Mouse (Mus musculus) megakaryocyte-erythroid progenitor cell, adult 5-6 weeks (primary cell): ENCODE data around the gene Ptpra. TPM values are rescaled to one million over a fixed set of nuclear protein-coding genes. Genes with fewer than 3 reads are reported as not detected.

Experiments
- ATAC-seq: replicated peaks from 2 replicates; pipeline ENCODE4 v1.8.0; 2016; ENCODE audit warnings: mild to moderate bottlenecking, inconsistent platforms; ENCODE audit not compliant: severe bottlenecking, poor library complexity, low FRiP score, low TSS enrichment
- total RNA-seq, 2 experiments: library from RNA; stranded (forward) in 1 of 2; stranded (reverse) in 1 of 2; fragments of 200-1000, 215-1000 nt in 1 of 2; fragments of >200 nt in 1 of 2; fragmentation: Nextera tagmentation in 1 of 2; gene quantifications; 2 replicates each; pipeline ENCODE4 v1.2.3; 2014 to 2017

Ptpra gene
- total RNA-seq, 2 experiments from 2014 or later = 78.4 to 194 TPM

DNA sequence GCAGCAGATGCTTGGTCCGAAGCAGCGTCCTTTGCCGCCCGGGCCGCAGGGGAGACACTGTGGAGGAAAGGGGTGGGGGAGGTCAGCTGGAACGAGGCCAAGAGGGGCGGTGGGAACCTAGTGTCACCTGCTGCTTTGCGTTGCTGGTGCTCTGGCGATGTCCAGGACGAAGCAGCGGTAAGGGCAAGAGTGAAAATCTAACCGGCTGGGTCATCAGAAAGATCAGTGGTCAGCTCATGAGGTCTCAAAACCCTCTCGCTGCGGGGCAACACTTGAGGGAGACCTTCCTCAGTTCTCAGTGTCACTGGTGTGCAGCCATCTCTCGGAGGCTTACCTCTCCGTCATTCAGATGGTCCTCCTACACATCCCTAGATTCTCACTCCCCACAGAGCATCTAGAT is 131.1 kb downstream of the Ptpra start:
- ATAC-seq = no peak

DNA sequence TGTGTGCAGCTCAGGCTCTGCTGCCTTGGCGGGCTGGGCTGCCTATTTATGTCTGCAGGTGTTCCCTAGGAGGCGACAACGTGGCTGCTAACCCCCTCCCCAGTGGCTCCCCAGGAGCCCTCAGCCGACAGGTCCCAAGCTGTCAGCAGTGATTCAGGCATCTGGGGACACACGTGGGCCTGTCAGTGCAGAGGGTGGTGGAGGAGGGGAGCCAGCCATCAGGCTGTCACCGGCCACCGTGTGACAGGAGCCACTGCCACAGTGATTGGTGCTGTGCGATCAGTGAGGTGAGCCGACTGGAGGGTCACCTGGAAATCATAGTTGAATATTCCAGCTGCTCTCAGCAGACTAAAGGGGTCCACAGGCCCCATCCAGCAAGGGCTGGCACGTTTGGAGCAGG is 132.5 kb downstream of the Ptpra start, which contains the start of gene Avp:
Gene Avp (minus strand): TSS at position 3 of the 400 bp plus-strand sequence.
- ATAC-seq = no peak

DNA sequence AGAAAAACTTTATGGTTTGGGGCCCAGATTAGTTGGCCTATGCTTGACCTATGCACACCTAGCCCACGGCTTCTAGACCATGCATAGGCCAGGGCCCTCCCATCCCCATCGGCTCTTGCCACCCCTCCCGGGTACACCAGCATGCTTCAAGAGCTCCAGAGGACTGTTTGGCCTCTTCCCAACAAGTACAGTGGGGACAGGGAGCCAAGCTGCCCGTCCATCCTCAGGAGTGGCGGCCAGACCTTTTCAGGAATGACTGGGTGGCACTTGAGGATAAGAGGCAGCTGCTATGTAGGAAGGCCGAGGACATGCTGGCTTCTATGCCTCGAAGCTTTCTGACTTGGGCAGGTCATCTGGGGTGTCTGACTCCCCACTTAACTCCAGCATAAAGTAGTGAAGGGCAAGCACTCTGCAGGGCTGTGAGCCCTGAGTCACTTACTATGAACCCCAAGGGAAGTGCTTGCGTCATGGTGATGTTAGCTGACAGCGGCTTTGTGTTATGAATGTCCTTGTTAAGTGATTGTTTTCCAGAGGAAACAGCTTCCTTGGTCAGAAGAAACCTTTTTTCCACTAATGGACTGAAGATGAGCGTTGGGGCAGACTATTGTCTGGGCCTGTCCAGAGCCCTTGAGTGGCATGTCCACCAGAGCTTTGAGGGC is 134.0 kb downstream of the Ptpra start:
- no peak for ATAC-seq

DNA sequence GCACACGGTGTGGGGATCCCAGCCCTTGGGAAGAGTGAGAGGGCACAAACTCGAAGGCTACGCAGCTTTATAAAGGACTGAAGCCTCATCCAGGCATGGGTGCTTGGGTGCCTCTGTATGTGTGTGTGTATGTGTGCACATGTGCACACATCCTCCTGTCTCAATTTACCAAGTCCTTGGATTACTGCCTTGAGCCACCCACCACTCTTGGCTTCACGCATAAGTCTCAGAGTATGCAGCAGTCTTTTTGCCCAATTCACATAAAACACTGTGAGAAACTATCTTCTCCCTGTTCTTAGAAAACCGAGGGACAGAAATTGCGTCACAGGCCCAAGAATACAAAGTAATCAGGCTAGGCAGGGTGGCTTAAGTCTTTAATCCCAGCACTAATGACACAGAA is 135.9 kb downstream of the Ptpra start:
- ATAC-seq = no peak

DNA sequence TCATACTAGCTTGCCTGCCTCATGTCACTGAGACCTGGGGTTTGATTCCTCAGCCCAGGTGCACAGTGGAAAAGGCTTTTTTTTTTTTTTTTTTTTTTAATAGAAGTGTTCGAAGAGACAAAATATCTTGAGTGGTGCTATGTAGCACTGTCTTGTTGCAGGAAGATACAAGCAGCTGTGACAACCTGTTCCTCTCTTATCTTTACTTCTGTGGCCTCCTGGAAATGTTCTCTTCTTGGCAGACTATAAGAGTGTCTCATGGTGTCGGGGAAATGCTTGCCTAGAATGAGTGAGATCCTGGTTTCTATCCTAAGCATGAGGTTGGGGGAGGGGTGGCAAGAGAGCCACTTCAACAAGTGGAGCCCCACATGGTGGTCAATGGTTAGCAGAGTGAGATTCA is 138.3 kb downstream of the Ptpra start:
- ATAC-seq = peak; percentile 32; the same call in 1 of the 2 replicates

DNA sequence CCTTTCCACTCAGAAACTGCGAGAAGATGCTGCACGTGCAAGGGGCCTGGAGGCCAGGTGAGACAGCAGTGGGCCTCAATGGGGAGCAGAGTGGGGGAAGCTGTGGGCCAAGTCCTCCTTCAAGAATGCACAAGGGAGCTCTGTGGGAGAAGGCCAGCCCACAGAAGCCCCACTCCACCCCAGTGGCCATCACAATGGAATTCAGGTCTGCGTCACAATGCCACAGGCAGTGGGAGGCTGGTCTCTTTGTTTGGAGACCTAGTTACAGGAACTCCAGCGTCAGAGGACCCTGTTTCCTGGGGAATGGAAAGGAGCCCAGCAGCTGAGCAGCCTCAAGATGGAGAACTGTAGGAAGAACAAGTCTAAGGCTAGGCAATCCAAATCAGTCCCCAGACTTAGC is 139.1 kb downstream of the Ptpra start:
- no peak for ATAC-seq

DNA sequence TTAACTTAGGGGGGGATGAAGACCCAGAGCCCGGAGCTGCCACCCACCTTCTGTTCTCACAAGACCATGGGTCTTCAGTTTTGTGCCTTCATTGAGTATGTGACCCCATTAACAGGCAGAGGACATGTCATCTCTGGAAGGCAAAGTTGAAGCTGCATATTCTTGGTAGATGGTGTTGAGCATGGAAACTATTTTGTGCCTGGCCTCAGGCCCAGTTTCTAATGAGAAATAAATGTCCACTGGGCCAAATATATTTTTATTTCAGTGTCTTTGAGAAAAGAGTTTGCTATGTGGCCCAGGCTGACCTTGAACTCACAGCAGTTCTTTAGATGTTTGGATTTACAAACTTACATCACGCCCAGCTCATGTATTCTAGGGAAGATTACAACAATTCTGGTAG is 139.7 kb downstream of the Ptpra start:
- no peak for ATAC-seq

DNA sequence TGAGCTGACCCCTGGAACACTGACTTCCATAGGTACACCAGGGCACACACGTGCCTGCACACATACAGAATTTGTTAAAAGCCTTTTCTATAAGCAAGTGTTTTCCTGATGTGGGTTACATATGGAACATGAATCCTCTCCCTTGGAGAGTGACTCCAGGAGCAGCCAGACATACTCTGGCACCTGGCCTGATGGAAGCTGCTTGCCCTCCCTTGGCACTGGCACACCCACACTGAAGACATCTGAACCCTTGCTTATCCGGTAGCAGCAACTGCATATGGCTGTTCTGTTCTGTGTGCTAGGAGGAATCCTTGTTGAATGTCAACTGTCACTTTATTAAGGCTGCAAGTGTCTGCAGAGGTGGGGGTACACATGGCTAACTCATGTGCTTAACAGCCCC is 140.9 kb downstream of the Ptpra start:
- no peak for ATAC-seq

DNA sequence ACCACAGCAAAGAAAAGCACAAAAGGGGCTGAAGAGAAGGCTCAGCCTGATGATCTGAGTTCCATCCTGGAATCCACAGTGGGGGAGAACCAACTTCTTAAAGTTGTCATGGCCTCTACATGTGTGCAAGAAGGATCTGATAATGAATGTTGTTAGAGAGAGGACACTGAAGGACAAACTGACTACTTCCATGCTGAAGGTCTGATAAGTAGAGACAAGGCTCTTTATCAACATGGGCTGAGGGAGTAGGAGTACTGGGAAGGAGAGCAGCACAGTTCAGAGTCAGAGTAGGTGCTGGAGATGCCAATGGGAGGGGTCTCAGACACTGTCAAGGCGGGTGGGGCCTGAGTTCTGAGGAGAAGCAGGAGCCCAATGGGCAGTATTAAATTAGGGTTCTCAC is 145.5 kb downstream of the Ptpra start:
- peak; percentile 34; the same call in 1 of the 2 replicates for ATAC-seq

DNA sequence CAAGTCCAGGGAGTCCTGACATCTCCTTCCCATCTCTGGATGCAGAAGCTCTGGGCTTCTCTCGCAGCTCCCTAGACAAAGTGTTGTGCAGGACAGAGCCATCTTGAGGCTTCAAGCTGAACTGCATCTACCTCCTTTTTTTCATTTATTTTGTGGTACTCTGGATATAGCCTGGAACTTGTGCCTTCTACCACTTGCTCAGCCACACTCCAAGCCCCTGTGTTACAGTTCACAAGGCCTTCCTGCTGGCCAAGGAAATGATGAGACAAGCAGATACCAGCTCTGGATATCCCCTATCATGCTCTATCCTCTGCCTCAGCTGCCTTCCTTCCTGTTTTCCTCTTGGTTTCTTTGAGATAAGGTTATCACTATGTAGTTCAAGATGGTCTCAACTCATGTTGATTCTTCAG is 147.5 kb downstream of the Ptpra start:
- ATAC-seq = peak; percentile 65

DNA sequence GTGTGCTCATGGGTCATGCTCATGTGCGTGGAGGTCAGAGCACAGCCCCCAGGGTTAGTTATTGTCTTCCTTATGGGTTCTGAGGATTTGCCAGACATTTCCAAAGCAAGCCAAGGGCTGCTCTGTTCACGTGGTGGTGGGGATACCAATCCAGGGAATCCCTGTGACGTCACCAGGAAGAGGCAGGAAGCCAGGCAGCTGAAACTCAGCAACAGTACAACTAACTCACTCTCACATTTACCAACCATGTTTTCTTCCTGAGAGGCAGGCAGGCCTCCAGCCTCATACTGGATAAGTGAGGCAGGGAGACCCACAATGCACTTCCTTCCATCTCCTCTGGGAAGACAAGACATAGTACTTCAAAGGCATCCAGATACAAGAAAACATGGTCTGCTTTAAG is 148.3 kb downstream of the Ptpra start:
- ATAC-seq = no peak

DNA sequence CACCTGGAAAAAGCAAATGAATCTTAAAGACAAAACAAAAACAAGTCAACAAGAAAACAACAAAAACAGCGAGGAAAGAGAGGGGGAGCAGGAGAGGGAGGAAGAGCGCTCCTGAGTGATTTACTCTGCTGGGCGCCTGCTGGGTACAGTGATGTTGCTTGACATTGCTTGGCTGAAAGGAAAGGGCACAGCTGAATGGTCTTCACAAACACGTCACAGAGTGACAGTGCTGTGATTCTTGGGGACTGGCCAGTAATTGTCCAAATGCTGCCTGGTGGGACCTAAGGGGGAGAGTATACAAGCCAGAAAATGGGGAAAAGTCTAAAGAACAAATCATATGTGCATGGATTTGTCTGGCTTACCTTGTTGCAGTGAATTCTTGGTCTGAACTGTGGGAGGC is 152.1 kb downstream of the Ptpra start:
- no peak for ATAC-seq

Other genes with a start within 250 kb of the Ptpra start
- gene Nop56, start 175.8 kb upstream of the Ptpra start, total RNA-seq (2014; fragmentation: Nextera tagmentation) = 692 and 1,066 TPM in 2 replicates
- 748 and 779 TPM in 2 replicates for gene Nop56, start 175.8 kb upstream of the Ptpra start, total RNA-seq (2017)
- gene Idh3b, start 165.7 kb upstream of the Ptpra start, total RNA-seq (2014; fragmentation: Nextera tagmentation) = 197 and 240 TPM in 2 replicates
- gene Idh3b, start 165.7 kb upstream of the Ptpra start, total RNA-seq (2017) = 145 and 164 TPM in 2 replicates
- gene Ebf4, start 155.1 kb upstream of the Ptpra start, total RNA-seq (2014; fragmentation: Nextera tagmentation) = not detected in 2 replicates
- not detected in 2 replicates for gene Ebf4, start 155.1 kb upstream of the Ptpra start, total RNA-seq (2017)
- gene Cpxm1, start 52.7 kb upstream of the Ptpra start, total RNA-seq (2014; fragmentation: Nextera tagmentation) = 0.30 and 3.3 TPM in 2 replicates
- 4.0 TPM in 1 of 2 replicates, not detected in the other for gene Cpxm1, start 52.7 kb upstream of the Ptpra start, total RNA-seq (2017)
- gene Gm28372, start 45.0 kb upstream of the Ptpra start, total RNA-seq (2014; fragmentation: Nextera tagmentation) = not detected in 2 replicates
- gene Gm28372, start 45.0 kb upstream of the Ptpra start, total RNA-seq (2017) = not detected in 2 replicates
- not detected in 2 replicates for gene 1700020A23Rik, start 45.0 kb upstream of the Ptpra start, total RNA-seq (2014; fragmentation: Nextera tagmentation)
- not detected in 2 replicates for gene 1700020A23Rik, start 45.0 kb upstream of the Ptpra start, total RNA-seq (2017)
- gene Tmem239, start 43.8 kb upstream of the Ptpra start, total RNA-seq (2014; fragmentation: Nextera tagmentation) = not detected in 2 replicates
- not detected in 2 replicates for gene Tmem239, start 43.8 kb upstream of the Ptpra start, total RNA-seq (2017)
- 150 and 199 TPM in 2 replicates for gene Vps16, start 25.9 kb upstream of the Ptpra start, total RNA-seq (2014; fragmentation: Nextera tagmentation)
- gene Vps16, start 25.9 kb upstream of the Ptpra start, total RNA-seq (2017) = 123 and 151 TPM in 2 replicates
- 5.2 and 7.4 TPM in 2 replicates for gene Pced1a, start 25.6 kb upstream of the Ptpra start, total RNA-seq (2014; fragmentation: Nextera tagmentation)
- gene Pced1a, start 25.6 kb upstream of the Ptpra start, total RNA-seq (2017) = 7.2 and 8.2 TPM in 2 replicates
- gene Mrps26, start 113.5 kb downstream of the Ptpra start, total RNA-seq (2014; fragmentation: Nextera tagmentation) = 101 and 111 TPM in 2 replicates
- 58.3 and 88.6 TPM in 2 replicates for gene Mrps26, start 113.5 kb downstream of the Ptpra start, total RNA-seq (2017)
- not detected in 2 replicates for gene Oxt, start 125.9 kb downstream of the Ptpra start, total RNA-seq (2014; fragmentation: Nextera tagmentation)
- gene Oxt, start 125.9 kb downstream of the Ptpra start, total RNA-seq (2017) = not detected in 2 replicates
- not detected in 2 replicates for gene Avp, start 132.3 kb downstream of the Ptpra start, total RNA-seq (2014; fragmentation: Nextera tagmentation)
- not detected in 2 replicates for gene Avp, start 132.3 kb downstream of the Ptpra start, total RNA-seq (2017)
- 18.1 and 19.7 TPM in 2 replicates for gene Fastkd5, start 179.7 kb downstream of the Ptpra start, total RNA-seq (2014; fragmentation: Nextera tagmentation)
- 30.6 and 38.4 TPM in 2 replicates for gene Fastkd5, start 179.7 kb downstream of the Ptpra start, total RNA-seq (2017)
- 9.1 and 15.6 TPM in 2 replicates for gene Ubox5, start 179.8 kb downstream of the Ptpra start, total RNA-seq (2014; fragmentation: Nextera tagmentation)
- 8.3 and 8.5 TPM in 2 replicates for gene Ubox5, start 179.8 kb downstream of the Ptpra start, total RNA-seq (2017)
- gene Lzts3, start 192.5 kb downstream of the Ptpra start, total RNA-seq (2014; fragmentation: Nextera tagmentation) = 0.79 and 1.2 TPM in 2 replicates
- 0.08 TPM in 1 of 2 replicates, not detected in the other for gene Lzts3, start 192.5 kb downstream of the Ptpra start, total RNA-seq (2017)
- 103 and 130 TPM in 2 replicates for gene Ddrgk1, start 214.4 kb downstream of the Ptpra start, total RNA-seq (2014; fragmentation: Nextera tagmentation)
- gene Ddrgk1, start 214.4 kb downstream of the Ptpra start, total RNA-seq (2017) = 63.3 and 66.2 TPM in 2 replicates
- gene Itpa, start 217.3 kb downstream of the Ptpra start, total RNA-seq (2014; fragmentation: Nextera tagmentation) = 67.7 and 103 TPM in 2 replicates
- gene Itpa, start 217.3 kb downstream of the Ptpra start, total RNA-seq (2017) = 80.0 and 86.8 TPM in 2 replicates
- gene Slc4a11, start 247.2 kb downstream of the Ptpra start, total RNA-seq (2014; fragmentation: Nextera tagmentation) = not detected in 2 replicates
- 0.08 TPM in 1 of 2 replicates, not detected in the other for gene Slc4a11, start 247.2 kb downstream of the Ptpra start, total RNA-seq (2017)